Mouse (Mus musculus) lung, postnatal 0 days (tissue): Measurements from ENCODE around the gene Usp6nl. TPM values are rescaled to one million over a fixed set of nuclear protein-coding genes. Genes with fewer than 3 reads are reported as not detected.

Experiments used
- ATAC-seq: fragments of 200-750 bp; cut with Nextera tagmentation; 2 replicates; pipeline ENCODE4 v1.8.0; 2017; ENCODE audit warnings: moderate library complexity
- DNase-seq: peaks from one replicate; pipeline ENCODE4 v3.0.0-alpha.2; 2016; ENCODE audit warnings: low spot score
- H3K27ac ChIP-seq: fragments of 300-500 bp; sonication (generic); 2 replicates; pipeline ENCODE4 v1.5.1; 2014; ENCODE audit warnings: antibody characterized with exemption, mild to moderate bottlenecking, low read length, mixed read lengths
- H3K27me3 ChIP-seq: fragments of 300-500 bp; sonication (generic); replicated peaks from 2 replicates; pipeline ENCODE4 v1.6.1; 2014; ENCODE audit warnings: low read length, mixed read lengths; ENCODE audit not compliant: insufficient read depth
- H3K36me3 ChIP-seq: fragments of 300-500 bp; sonication (generic); 2 replicates; pipeline ENCODE4 v1.6.1; 2014; ENCODE audit warnings: low read length, mixed read lengths; ENCODE audit not compliant: insufficient read depth
- H3K4me1 ChIP-seq: fragments of 300-500 bp; sonication (generic); 2 replicates; pipeline ENCODE4 v1.6.1; 2014; ENCODE audit warnings: antibody characterized with exemption, low read depth, low read length, mixed read lengths; ENCODE audit not compliant: insufficient read depth
- H3K4me2 ChIP-seq: fragments of 300-500 bp; sonication (generic); replicated peaks from 2 replicates; pipeline ENCODE4 v1.6.1; 2014; ENCODE audit warnings: low read depth, mild to moderate bottlenecking, low read length, moderate library complexity, mixed read lengths
- H3K4me3 ChIP-seq: fragments of 300-500 bp; sonication (generic); 2 replicates; pipeline ENCODE4 v1.5.1; 2014; ENCODE audit warnings: low read depth, low read length
- H3K9ac ChIP-seq: fragments of 300-500 bp; sonication (generic); replicated peaks from 2 replicates; pipeline ENCODE4 v1.6.1; 2014; ENCODE audit warnings: low read depth, mild to moderate bottlenecking
- H3K9me3 ChIP-seq: fragments of 300-500 bp; sonication (generic); 2 replicates; pipeline ENCODE4 v1.6.1; 2016; ENCODE audit warnings: low read length, mixed read lengths
- CTCF ChIP-seq: IDR thresholded peaks from 2 replicates; pipeline ENCODE4 v1.5.1; 2016; ENCODE audit warnings: antibody characterized with exemption, mild to moderate bottlenecking
- EP300 ChIP-seq: IDR thresholded peaks from 2 replicates; pipeline ENCODE4 v1.6.1; 2016; ENCODE audit warnings: antibody characterized with exemption, mild to moderate bottlenecking, control low read depth
- WGBS: fragments of 180-500 bp; shearing (Covaris S2); extraction: QIAGEN DNeasy Blood & Tissue Kit; methylation state at CpG from one replicate; pipeline ENCODE4 v1.1.7; 2014; 5-methylcytosine and 5-hydroxymethylcytosine counted together
- polyA plus RNA-seq: library from polyadenylated mRNA; unstranded; fragments of >200 nt; fragmentation: Nextera tagmentation; extraction: Ambion mirVana; gene quantifications from 2 replicates; pipeline ENCODE4 v1.2.1, GENCODE M21; 2015

Gene Usp6nl
- polyA plus RNA-seq, 1 experiment from 2014 or later: 9.5 TPM

DNA sequence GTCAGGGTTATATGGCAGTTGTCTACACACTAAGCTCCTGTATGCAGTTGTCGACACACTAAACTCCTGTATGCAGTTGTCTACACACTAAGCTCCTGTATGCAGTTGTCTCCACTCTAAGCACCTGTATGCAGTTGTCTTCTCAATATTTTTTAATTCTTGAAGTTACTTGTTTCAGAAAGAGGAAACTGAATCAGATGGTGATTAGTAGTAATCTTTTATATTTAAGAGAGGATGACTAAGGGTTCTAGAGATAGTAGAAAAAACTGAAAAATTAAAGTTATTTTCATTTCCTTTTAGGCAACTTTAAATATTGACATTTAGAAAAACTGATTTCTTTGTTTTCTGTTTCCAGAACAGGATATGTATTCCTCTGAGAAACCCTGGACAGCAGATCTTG lies 13.5 kb downstream of the Usp6nl start:
- Histone ChIP-seq H3K4me1 (peaks cover 27% of the 10 kb centered on the region), H3K27me3 (no peaks in the 10 kb centered on the region), H3K36me3 (no peaks in the 10 kb centered on the region), H3K9me3 (no peaks in the 10 kb centered on the region), H3K27ac (no peak overlapping the region), H3K4me3 (no peak overlapping the region), H3K9ac (no peak overlapping the region), H3K4me2 (no peak overlapping the region)
- no peak for DNase-seq
- TF ChIP-seq EP300 (no peak), CTCF (no peak)
- 94% methylated on average over 1 of the region's 1 CpGs for WGBS
- no peak for ATAC-seq

DNA sequence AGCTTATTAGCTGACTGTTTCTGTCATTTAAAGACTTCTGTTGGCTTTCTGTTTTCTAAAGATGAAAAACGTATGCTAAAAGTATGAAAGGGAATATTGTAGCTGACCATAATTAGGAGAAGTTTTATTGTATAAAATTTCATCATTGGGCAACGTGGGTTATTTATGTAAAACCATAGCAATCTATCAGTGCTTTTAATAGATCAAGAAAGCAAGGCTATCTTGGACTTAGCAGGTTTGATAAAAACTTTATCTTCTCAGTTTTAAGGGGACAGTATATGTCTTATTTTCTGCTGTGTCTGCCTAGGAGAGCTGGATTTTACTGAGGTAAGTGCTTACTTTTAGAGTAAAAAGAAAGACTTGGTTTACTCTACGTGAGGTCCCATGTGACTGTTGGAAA lies 14.2 kb downstream of the Usp6nl start:
- TF ChIP-seq EP300 (no peak), CTCF (no peak)
- Histone ChIP-seq H3K9ac (no peak overlapping the region), H3K27ac (no peak overlapping the region), H3K36me3 (no peaks in the 10 kb centered on the region), H3K9me3 (no peaks in the 10 kb centered on the region), H3K4me1 (peaks cover 23% of the 10 kb centered on the region), H3K4me2 (no peak overlapping the region), H3K27me3 (no peaks in the 10 kb centered on the region), H3K4me3 (no peak overlapping the region)
- WGBS: 85% methylated on average over 3 of the region's 3 CpGs
- DNase-seq: no peak
- ATAC-seq: no peak

- Histone ChIP-seq H3K9ac (no peak overlapping the region), H3K4me2 (no peak overlapping the region), H3K27ac (no peak overlapping the region), H3K27me3 (no peaks in the 10 kb centered on the region), H3K4me1 (peaks cover 19% of the 10 kb centered on the region), H3K4me3 (no peak overlapping the region), H3K36me3 (no peaks in the 10 kb centered on the region), H3K9me3 (no peaks in the 10 kb centered on the region)
- ATAC-seq: no peak
- TF ChIP-seq EP300: no peak
- TF ChIP-seq CTCF: no peak
- WGBS: 40% methylated on average over 2 of the region's 2 CpGs
- no peak for DNase-seq
Observed at GRCm38 (mm10) chr2:6337436-6337835, 15.0 kb downstream of the Usp6nl start.

GRCm38 (mm10) chr2:6338031-6338629 lies 15.7 kb downstream of the Usp6nl start:
- Histone ChIP-seq H3K36me3 (no peaks in the 10 kb centered on the region), H3K9me3 (no peaks in the 10 kb centered on the region), H3K9ac (no peak overlapping the region), H3K4me3 (no peak overlapping the region), H3K4me2 (no peak overlapping the region), H3K27ac (0 out of 2 replicates have a peak overlapping the region, but pooled peaks have one; percentile 9), H3K4me1 (peaks cover 14% of the 10 kb centered on the region), H3K27me3 (no peaks in the 10 kb centered on the region)
- ATAC-seq: peak; percentile 84
- TF ChIP-seq CTCF: no peak
- TF ChIP-seq EP300: no peak
- WGBS: 47% methylated on average over 9 of the region's 9 CpGs
- DNase-seq: peak; percentile 73

GRCm38 (mm10) chr2:6340439-6340838 lies 18.0 kb downstream of the Usp6nl start:
- WGBS: 89% methylated on average over 2 of the region's 2 CpGs
- Histone ChIP-seq H3K4me3 (no peak overlapping the region), H3K9ac (no peak overlapping the region), H3K9me3 (no peaks in the 10 kb centered on the region), H3K4me2 (no peak overlapping the region), H3K36me3 (no peaks in the 10 kb centered on the region), H3K27ac (no peak overlapping the region), H3K4me1 (peaks cover 14% of the 10 kb centered on the region), H3K27me3 (no peaks in the 10 kb centered on the region)
- TF ChIP-seq EP300 (no peak), CTCF (no peak)
- DNase-seq (no peak), ATAC-seq (no peak)

GRCm38 (mm10) chr2:6341496-6341895 lies 19.0 kb downstream of the Usp6nl start:
- Histone ChIP-seq H3K4me3 (no peak overlapping the region), H3K27me3 (no peaks in the 10 kb centered on the region), H3K4me2 (no peak overlapping the region), H3K27ac (no peak overlapping the region), H3K36me3 (no peaks in the 10 kb centered on the region), H3K4me1 (peaks cover 14% of the 10 kb centered on the region), H3K9ac (no peak overlapping the region), H3K9me3 (no peaks in the 10 kb centered on the region)
- WGBS: 80% methylated on average over 7 of the region's 7 CpGs
- ATAC-seq (no peak), DNase-seq (no peak)
- no peak for TF ChIP-seq EP300
- no peak for TF ChIP-seq CTCF
